Mouse (Mus musculus): ENCODE results near the gene Odaph.

Gene Odaph

GRCm38 (mm10) chr5:91989261-91989660 lies 2.0 kb downstream of the Odaph start:
- no peak for DNase-seq (ENCODE audit: low spot score in 2 of 2)

- DNase-seq (ENCODE audit: low spot score in 2 of 2) = no peak
These were observed 4.1 kb downstream of the Odaph start for GRCm38 (mm10) chr5:91991191-91991937.

- no peak for DNase-seq (ENCODE audit: low spot score in 2 of 2)
These were observed 5.8 kb downstream of the Odaph start for GRCm38 (mm10) chr5:91993061-91993460.

DNA sequence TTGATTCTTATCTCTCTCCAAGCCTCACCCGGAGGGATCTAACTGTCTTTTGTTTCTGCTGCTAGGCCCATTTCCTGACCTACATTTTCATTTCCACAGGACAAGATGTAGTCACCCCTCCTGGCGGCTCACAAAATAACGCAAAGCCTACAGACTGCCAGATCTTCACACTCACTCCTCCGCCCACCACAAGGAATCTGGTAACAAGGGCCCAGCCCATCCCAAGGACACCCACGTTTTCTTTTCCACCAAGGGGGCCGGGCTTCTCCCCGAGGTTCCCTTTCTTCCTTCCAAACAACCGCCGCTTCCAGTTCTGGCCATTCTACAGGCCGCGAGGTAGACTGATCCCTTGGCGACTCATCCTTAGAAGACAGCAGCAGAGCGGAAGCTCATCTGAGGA lies 7.3 kb downstream of the Odaph start:
- DNase-seq (ENCODE audit: low spot score in 2 of 2) = no peak

- DNase-seq (ENCODE audit: low spot score in 2 of 2) = no peak
These were observed 13.5 kb downstream of the Odaph start for GRCm38 (mm10) chr5:92000770-92001169.

DNA sequence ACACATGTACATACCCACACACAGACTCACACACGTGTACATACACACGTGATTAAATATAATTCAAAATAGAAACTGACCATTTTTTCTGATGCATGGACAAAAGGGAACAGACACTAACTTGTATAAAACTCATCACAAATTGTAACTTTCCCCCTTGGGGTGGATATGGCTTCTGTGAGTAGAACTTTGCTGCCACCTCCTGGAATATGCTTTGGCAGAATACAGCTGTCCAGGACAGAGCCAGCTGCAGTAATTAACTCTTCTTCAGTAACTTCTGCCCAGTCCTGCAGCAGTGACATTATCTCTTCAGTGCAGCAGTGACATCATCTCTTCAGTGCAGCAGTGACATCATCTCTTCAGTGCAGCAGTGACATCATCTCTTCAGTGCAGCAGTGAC lies 15.7 kb downstream of the Odaph start:
- no peak for DNase-seq (ENCODE audit: low spot score in 2 of 2)

- DNase-seq (ENCODE audit: low spot score in 2 of 2) = no peak
These were observed 22.6 kb downstream of the Odaph start for GRCm38 (mm10) chr5:92009827-92010226.

DNA sequence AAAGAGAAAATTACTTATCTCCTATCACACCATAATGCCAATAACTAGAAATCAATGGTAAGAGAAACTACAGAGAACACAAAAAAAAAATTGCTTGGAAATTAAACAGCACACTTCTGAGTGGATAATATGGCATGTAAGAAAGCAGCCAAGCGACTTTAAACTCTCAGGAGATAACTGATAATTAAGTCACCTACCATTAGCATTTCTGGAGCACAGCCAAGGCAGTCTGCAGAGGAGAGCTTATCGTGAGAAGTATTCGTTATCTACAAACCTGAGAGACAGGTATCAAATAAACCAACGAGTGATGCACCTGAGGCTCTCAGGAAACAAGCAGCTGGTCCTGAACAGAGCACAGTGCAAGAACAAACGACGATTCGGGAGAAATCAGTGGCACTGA lies 24.5 kb downstream of the Odaph start:
- no peak for DNase-seq (ENCODE audit: low spot score in 2 of 2)

- no peak for DNase-seq (ENCODE audit: low spot score in 2 of 2)
These were observed 32.7 kb downstream of the Odaph start for GRCm38 (mm10) chr5:92019960-92020359.

DNA sequence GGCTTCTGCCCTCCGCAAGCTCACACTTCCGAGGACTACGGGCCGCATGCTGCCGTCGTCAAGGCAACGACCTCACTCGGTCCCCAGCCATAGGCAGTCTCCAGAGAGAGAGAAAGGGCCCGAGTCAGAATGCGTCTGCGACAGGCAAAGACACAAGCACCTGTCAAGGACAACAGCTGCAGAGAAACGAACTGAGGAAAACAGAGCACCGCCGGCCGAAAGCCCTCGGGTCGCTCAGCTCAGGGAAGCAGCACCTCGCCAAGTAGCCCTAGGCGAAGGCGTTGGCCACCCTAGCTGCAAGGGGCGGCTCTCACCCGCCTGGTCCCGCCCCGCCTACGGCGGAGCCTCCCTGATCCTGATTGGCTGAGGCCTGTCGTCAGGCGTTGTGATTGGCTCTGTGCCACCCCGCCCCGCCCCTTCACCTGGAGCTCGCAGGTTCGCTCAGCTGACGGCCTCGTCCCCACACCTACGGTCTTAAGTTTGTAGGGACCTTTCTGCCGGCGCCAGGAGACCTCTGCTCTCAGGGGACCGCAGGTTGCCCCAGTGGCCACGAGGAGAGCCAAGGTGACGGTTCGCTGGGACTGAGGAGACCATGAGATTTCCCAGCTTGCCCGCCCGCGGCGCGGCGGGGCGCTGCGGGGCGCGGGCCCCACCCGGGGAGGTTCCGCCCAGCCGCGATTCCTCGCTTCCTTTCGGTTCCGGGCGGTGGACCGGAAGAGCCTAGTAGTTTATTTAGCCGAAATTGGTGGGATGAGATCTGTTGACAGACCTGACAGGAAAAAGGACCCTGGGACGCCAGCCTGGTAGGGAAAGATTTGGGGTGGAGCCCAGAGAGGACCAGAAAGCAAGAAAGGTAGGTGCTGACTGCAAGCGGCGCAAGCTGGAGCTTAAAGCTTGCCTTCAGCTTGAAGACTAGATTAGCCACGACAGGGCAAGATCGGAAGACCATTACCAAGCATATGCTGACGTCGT lies 55.4 kb downstream of the Odaph start:
- DNase-seq (ENCODE audit: low spot score in 2 of 2) = peak; percentile 90 to 92

DNA sequence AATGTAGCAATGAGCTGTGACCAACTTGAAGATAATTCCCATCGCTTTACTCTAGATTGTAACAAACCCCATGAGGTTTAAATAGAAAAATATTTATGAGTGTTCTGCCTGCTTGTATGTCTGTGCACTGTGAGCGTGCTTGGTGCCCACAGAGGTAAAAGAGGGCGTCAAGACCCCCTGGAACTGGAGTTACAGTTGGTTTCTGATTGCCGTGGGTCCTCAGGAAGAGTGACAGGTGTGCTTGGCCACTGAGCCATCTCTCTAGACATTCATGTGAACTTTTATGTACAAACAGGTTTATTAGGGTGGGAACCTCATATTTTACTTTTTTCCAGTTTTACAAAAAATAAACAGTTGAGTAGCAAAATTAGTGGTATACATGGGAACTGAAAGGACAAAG lies 56.5 kb downstream of the Odaph start, which contains the start of gene Cdkl2:
TSS of gene Cdkl2 (minus strand) at position 101 of the 400 bp plus-strand sequence.
- no peak for DNase-seq (ENCODE audit: low spot score in 2 of 2)

Measured in urinary bladder, postnatal 4 days (tissue).